Mouse (Mus musculus) left cerebral cortex, postnatal 4 days (tissue): Measurements from ENCODE around the gene Pheta1. TPM values are rescaled to one million over a fixed set of nuclear protein-coding genes. Genes with fewer than 3 reads are reported as not detected.
"Not testable (repeated sequence)": the region's sequence is repeated elsewhere in the genome, so short reads cannot be mapped to it uniquely, and the experiment has no call there.

Experiments
- DNase-seq: peaks from one replicate; pipeline ENCODE4 v3.0.0-alpha.2; 2022
- intact Hi-C: fragments of 180-260 bp; cut with DNase I; formaldehyde crosslinking; loops from one replicate; pipeline ENCODE4 v1.15.1; 2025
- total RNA-seq, 2 experiments: library from RNA; stranded (reverse); gene quantifications; 2 replicates each; pipeline ENCODE4 v1.2.3; 2021

The Pheta1 gene
- total RNA-seq, 2 experiments from 2014 or later: 19.4 to 19.9 TPM

- intact Hi-C loops: no loop called here
- peak; percentile 84 for DNase-seq
Observed at GRCm38 (mm10) chr5:121842665-121843118, 6.1 kb upstream of the Pheta1 start.

GRCm38 (mm10) chr5:121843138-121843905 lies 5.5 kb upstream of the Pheta1 start:
- no peak for DNase-seq
- intact Hi-C loops: no loop called here

- intact Hi-C loops: no loop called here
- no peak for DNase-seq
Observed at GRCm38 (mm10) chr5:121845361-121845760, 3.4 kb upstream of the Pheta1 start.

DNA sequence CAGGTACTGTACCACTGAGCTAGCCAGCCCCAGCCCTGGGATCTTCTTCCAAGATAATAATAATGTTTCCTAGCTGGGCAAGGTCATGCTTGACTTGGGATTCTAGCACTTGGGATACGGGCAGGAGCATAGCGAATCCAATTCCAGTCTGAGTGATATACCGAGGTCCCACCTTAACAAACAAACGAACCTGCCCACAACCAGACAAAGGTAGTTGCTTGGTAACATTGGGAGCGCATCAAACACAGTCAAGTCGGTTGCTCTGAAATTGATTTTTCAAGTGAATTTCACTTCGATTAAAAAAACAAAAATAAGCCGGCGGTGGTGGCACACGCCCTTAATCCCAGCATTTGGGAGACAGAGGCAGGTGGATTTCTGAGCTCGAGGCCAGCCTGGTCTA lies 2.5 kb upstream of the Pheta1 start:
- DNase-seq: no peak
- intact Hi-C loops: no loop called here

DNA sequence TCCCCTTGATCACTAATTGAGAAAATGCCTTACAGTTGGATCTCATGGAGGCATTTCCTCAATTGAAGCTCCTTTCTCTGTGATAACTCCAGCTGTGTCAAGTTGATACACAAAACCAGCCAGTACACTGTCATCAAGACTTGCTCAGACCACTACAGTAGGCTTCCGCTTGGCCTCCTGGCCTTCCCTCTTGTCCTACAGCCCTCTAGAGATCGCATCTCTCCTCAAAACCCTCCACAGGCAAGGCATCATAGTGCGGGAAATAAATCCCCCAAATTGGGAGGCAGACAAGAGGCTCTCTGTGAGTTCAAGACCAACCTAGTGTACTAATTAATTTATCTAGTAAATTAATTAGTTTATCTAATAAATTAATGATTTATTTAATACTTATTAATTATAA lies 1.5 kb upstream of the Pheta1 start:
- intact Hi-C loops, DNase-seq: not testable (repeated sequence)

GRCm38 (mm10) chr5:121848035-121848519 lies 707 bp upstream of the Pheta1 start:
- DNase-seq: no peak
- intact Hi-C loops: no loop called here

DNA sequence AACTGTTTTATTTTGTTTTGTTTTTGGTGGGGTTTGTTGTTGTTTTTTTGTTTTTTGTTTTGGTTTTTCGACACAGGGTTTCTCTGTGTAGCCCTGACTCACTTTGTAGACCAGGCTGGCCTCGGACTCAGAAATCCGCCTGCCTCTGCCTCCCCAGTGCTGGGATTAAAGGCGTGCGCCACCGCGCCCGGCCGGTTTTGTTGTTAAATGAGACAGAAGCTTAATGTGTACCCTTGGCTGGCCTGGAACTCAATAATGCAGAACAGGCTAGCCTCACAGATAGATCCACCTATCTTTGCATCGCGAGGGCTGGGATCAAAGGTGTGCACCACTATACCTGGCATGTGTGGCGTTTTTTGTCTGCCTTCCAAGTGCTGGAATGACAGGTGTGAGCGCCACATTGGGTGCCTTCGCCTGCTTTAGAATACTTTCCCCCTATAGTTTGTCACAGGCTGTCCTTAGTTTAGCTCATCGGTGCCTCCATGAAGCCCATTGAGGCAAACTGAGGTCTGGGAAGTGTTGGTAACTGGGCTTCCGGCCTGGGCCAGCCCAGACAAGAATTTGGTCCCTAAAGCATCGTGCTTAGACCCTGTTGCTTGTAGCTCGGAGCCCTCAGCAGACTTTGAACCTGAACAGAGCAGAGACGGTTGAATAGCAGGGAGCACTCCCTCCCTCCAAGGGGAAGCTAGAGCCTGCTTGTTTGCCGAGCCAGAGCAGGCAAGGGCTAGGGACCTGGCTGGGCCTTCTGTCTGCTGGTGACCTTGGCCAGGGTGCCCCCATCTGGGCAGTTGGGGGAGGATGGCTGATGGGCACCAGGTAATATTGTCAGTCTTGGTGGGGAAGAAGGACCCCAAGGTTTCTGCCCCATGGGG lies 930 bp downstream of the Pheta1 start:
- intact Hi-C loops: no loop called here
- no peak for DNase-seq

GRCm38 (mm10) chr5:121853368-121854051 lies 4.7 kb downstream of the Pheta1 start:
- DNase-seq: no peak
- intact Hi-C loops: no loop called here

DNA sequence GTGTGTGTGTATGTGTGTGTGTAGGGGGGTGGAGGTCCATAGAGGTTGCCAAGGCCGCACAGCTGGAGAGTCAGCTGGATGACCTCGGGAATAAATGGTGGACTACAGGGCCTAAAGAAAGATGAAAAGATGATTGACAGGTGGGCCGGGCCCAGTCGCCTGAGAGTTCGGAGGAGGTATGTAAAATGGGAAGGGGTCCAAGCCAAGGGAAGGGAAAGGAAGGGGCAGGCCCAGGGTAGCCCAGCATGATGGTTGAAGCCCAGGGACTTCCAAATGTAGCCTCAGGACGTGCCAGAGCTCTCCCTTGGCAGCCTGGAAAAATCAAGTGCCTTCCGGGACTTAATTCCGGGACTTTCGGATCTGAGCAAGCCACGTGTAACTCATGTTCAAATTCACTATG lies 6.0 kb downstream of the Pheta1 start:
- intact Hi-C loops: no loop called here

GRCm38 (mm10) chr5:121856740-121857139 lies 8.0 kb downstream of the Pheta1 start:
- DNase-seq: no peak
- intact Hi-C loops: no loop called here

More for the DNA sequence above, 6.0 kb downstream of the Pheta1 start:
- no peak for DNase-seq

- no peak for DNase-seq
- intact Hi-C loops: no loop called here
Observed at GRCm38 (mm10) chr5:121858427-121858826, 9.6 kb downstream of the Pheta1 start.

DNA sequence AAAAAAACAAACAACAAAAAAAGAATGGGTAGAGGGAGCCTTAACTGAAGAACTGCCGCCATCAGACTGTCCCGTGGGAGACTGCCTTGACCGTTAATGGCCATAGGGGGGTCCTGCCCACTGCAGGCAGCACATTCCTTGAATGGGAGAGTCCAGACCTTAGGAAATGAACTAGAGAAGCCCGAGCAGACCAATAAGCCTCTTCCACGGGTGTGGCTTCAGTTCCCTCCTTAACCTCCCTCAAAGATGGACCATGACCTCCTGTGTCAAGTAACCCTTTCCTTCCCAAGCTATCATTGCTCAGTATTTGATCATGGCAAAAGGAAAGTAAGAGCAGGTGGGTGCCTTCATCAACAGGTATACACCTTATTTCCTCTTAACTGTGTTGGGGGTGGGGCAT lies 13.2 kb downstream of the Pheta1 start:
- no peak for DNase-seq
- intact Hi-C loops: no loop called here

DNA sequence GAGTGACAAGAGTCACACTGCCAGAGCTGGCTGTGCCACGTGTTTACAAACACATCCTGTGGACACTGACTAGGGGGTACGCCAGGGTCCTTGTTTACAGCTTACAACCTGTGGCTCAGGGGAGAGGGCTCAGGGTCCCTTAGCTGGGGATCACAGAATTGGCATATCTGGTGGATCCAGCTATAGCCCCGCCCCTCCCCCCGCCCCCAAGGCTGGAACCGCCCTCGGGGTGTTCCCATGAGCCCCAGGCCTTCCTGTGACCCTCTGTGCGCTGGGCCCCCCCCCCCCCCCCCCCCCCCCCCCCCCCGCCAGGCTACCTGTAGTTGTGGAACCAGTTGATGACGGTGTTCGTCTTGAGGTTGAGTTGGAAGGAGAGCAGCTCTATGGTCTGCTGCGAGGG lies 15.5 kb downstream of the Pheta1 start:
- intact Hi-C loops: no loop called here
- DNase-seq: no peak

DNA sequence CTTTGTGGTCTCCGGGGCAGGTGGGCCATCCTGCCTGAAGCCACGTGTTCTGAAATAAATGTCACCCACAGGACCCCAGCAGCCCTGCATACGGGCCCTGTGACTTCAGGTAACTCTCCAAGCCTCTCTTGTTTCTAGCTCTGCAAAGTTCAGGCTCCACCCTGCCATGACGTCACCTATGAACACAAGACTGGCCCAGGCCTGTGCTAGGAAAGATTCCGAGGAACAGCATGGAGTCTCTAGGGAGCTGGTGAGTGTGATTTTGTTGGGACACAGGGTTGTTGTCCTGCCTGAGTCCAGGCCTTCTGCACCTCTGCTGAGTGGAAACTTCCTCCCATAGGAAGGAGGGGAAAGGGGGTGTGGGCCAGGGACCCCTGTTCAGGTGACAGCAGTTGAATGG lies 19.2 kb downstream of the Pheta1 start:
- DNase-seq: no peak
- intact Hi-C loops: no loop called here

DNA sequence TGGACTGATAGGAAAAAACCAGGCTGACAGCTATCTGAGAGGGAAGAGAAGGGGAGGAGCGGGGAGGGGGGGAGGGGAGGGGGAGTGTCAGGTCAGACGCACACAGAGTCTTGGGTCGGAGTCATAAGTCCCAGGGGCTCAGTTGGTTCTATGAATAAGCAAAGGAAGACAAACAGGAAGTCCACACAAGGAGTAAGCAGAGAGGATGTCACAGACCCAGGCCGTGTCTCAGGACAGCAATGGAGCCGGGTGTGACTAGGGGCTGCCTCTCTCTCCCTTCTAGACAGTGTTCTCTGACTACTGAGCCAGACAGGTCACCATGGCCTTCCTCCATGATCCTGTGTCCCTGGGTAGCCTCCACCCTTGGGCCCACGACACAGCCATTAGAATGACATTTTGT lies 22.0 kb downstream of the Pheta1 start:
- DNase-seq: no peak
- intact Hi-C loops: loop anchor here (5.0 kb wide), 1 partner anchor 216 kb away; no protein-coding TSS in a partner anchor

- intact Hi-C loops: loop anchor here (5.0 kb wide), 1 partner anchor 216 kb away; no protein-coding TSS in a partner anchor
- no peak for DNase-seq
Observed at GRCm38 (mm10) chr5:121871515-121872030, 22.8 kb downstream of the Pheta1 start.

GRCm38 (mm10) chr5:121872158-121872557 lies 23.4 kb downstream of the Pheta1 start:
- DNase-seq: peak; percentile 89
- intact Hi-C loops: loop anchor here (5.0 kb wide), 1 partner anchor 215 kb away; no protein-coding TSS in a partner anchor

GRCm38 (mm10) chr5:121875041-121875440 lies 26.3 kb downstream of the Pheta1 start:
- DNase-seq: no peak
- intact Hi-C loops: no loop called here

GRCm38 (mm10) chr5:121876901-121877300 lies 28.1 kb downstream of the Pheta1 start:
- DNase-seq: no peak
- intact Hi-C loops: no loop called here

- intact Hi-C loops: no loop called here
- no peak for DNase-seq
Observed at GRCm38 (mm10) chr5:121878703-121879102, 29.9 kb downstream of the Pheta1 start.

- peak; percentile 38 for DNase-seq
Observed at GRCm38 (mm10) chr5:121879211-121879610, 30.4 kb downstream of the Pheta1 start.

More at GRCm38 (mm10) chr5:121879211-121879610, 30.4 kb downstream of the Pheta1 start:
- intact Hi-C loops: no loop called here
